Mouse (Mus musculus) limb, embryonic 14.5 days (tissue): ENCODE results near the gene Chp1. TPM values are rescaled to one million over a fixed set of nuclear protein-coding genes. Genes with fewer than 3 reads are reported as not detected.

Source experiments
- ATAC-seq: fragments of 200-750 bp; cut with Nextera tagmentation; 2 replicates; pipeline ENCODE4 v1.8.0; 2017; ENCODE audit warnings: low read depth, moderate number of reproducible peaks, moderate TSS enrichment; ENCODE audit not compliant: low FRiP score
- DNase-seq: peaks from one replicate; pipeline ENCODE4 v3.0.0-alpha.2; 2015; ENCODE audit warnings: low spot score
- H3K27ac ChIP-seq: fragments of 300-500 bp; sonication (generic); replicated peaks from 2 replicates; pipeline ENCODE4 v1.5.1; 2014; ENCODE audit warnings: low read depth, mild to moderate bottlenecking, low read length, moderate library complexity, mixed read lengths
- H3K27me3 ChIP-seq: fragments of 300-500 bp; sonication (generic); 2 replicates; pipeline ENCODE4 v1.6.1; 2014; ENCODE audit warnings: low read length, mixed read lengths; ENCODE audit not compliant: control insufficient read depth, insufficient read depth
- H3K36me3 ChIP-seq: fragments of 300-500 bp; sonication (generic); 2 replicates; pipeline ENCODE4 v1.6.1; 2014; ENCODE audit warnings: mild to moderate bottlenecking, low read length, moderate library complexity, mixed read lengths; ENCODE audit not compliant: control insufficient read depth, insufficient read depth
- H3K4me1 ChIP-seq: fragments of 300-500 bp; sonication (generic); 2 replicates; pipeline ENCODE4 v1.6.1; 2014; ENCODE audit warnings: antibody characterized with exemption, low read length, mixed read lengths; ENCODE audit not compliant: control insufficient read depth, insufficient read depth
- H3K4me2 ChIP-seq: fragments of 300-500 bp; sonication (generic); replicated peaks from 2 replicates; pipeline ENCODE4 v1.6.1; 2014; ENCODE audit warnings: low read depth, mild to moderate bottlenecking, low read length, moderate library complexity; ENCODE audit not compliant: severe bottlenecking
- H3K4me3 ChIP-seq: fragments of 300-500 bp; sonication (generic); replicated peaks from 2 replicates; pipeline ENCODE4 v1.5.1; 2014; ENCODE audit warnings: low read length
- H3K9ac ChIP-seq: fragments of 300-500 bp; sonication (generic); 2 replicates; pipeline ENCODE4 v1.6.1; 2014; ENCODE audit warnings: mild to moderate bottlenecking, low read depth, low read length, moderate library complexity; ENCODE audit not compliant: severe bottlenecking
- H3K9me3 ChIP-seq: fragments of 300-500 bp; sonication (generic); 2 replicates; pipeline ENCODE4 v1.6.1; 2016; ENCODE audit warnings: low read length; ENCODE audit not compliant: control insufficient read depth
- POLR2A ChIP-seq: fragments of 200-500 bp; IDR thresholded peaks from 2 replicates; pipeline ENCODE4 v1.8.0; 2012; ENCODE audit warnings: inconsistent platforms, mild to moderate bottlenecking, moderate library complexity, borderline replicate concordance; ENCODE audit not compliant: insufficient read depth, insufficient read length; ENCODE audit errors: extremely low read depth
- WGBS: fragments of 180-500 bp; shearing (Covaris S2); extraction: QIAGEN DNeasy Blood & Tissue Kit; methylation state at CpG from one replicate; pipeline ENCODE4 v1.1.7; 2014; 5-methylcytosine and 5-hydroxymethylcytosine counted together
- polyA plus RNA-seq, 2 experiments: library from polyadenylated mRNA; depleted of rRNA in 1 of 2; stranded (reverse) in 1 of 2; unstranded in 1 of 2; fragments of >200 nt; fragmentation: Nextera tagmentation in 1 of 2; extraction: Ambion mirVana in 1 of 2; gene quantifications; 2 replicates each; pipeline versions ENCODE4 v1.2.1 to v1.2.3; 2012 to 2014

Chp1 gene
- polyA plus RNA-seq, 2 experiments = 53.8 to 55.6 TPM

GRCm38 (mm10) chr2:119548371-119548660 lies 819 bp downstream of the Chp1 start:
- Histone ChIP-seq H3K27me3 (no peaks in the 10 kb centered on the region), H3K4me1 (peaks cover 9% of the 10 kb centered on the region), H3K4me2 (peak overlapping the region; percentile 58), H3K9me3 (no peaks in the 10 kb centered on the region), H3K36me3 (no peaks in the 10 kb centered on the region), H3K9ac (peak overlapping the region; percentile 69), H3K27ac (no peak overlapping the region), H3K4me3 (peak overlapping the region; percentile 65)
- WGBS = 8% methylated on average over 3 of the region's 3 CpGs
- ATAC-seq (no peak), DNase-seq (no peak)
- TF ChIP-seq POLR2A = no peak

GRCm38 (mm10) chr2:119548691-119549090 lies 1.2 kb downstream of the Chp1 start:
- WGBS = 65% methylated on average over 5 of the region's 5 CpGs
- Histone ChIP-seq H3K9ac (peak overlapping the region; percentile 69; the same call in 1 of the 2 replicates), H3K27ac (no peak overlapping the region), H3K36me3 (no peaks in the 10 kb centered on the region), H3K27me3 (no peaks in the 10 kb centered on the region), H3K4me2 (peak overlapping the region; percentile 58), H3K9me3 (no peaks in the 10 kb centered on the region), H3K4me1 (peaks cover 9% of the 10 kb centered on the region), H3K4me3 (peak overlapping the region; percentile 65)
- ATAC-seq = no peak
- no peak for TF ChIP-seq POLR2A
- DNase-seq = no peak

GRCm38 (mm10) chr2:119549678-119550077 lies 2.2 kb downstream of the Chp1 start:
- WGBS = 84% methylated on average over 2 of the region's 2 CpGs
- Histone ChIP-seq H3K4me3 (no peak overlapping the region), H3K9ac (no peak overlapping the region), H3K9me3 (no peaks in the 10 kb centered on the region), H3K36me3 (no peaks in the 10 kb centered on the region), H3K4me2 (no peak overlapping the region), H3K27ac (no peak overlapping the region), H3K27me3 (no peaks in the 10 kb centered on the region), H3K4me1 (peaks cover 9% of the 10 kb centered on the region)
- no peak for DNase-seq
- no peak for ATAC-seq
- TF ChIP-seq POLR2A = no peak

- Histone ChIP-seq H3K27ac (no peak overlapping the region), H3K27me3 (no peaks in the 10 kb centered on the region), H3K4me3 (no peak overlapping the region), H3K9ac (no peak overlapping the region), H3K4me2 (no peak overlapping the region), H3K4me1 (no peaks in the 10 kb centered on the region), H3K36me3 (peaks cover 4% of the 10 kb centered on the region; the same call in 1 of the 2 replicates), H3K9me3 (no peaks in the 10 kb centered on the region)
- DNase-seq (no peak), ATAC-seq (no peak)
- TF ChIP-seq POLR2A = no peak
- 84% methylated on average over 3 of the region's 3 CpGs for WGBS
Measured at GRCm38 (mm10) chr2:119558039-119558438, 10.5 kb downstream of the Chp1 start.

GRCm38 (mm10) chr2:119558737-119559340 lies 11.3 kb downstream of the Chp1 start:
- no peak overlapping the region for H3K4me3 ChIP-seq
- H3K9me3 ChIP-seq = no peaks in the 10 kb centered on the region
- WGBS = 68% methylated on average over 7 of the region's 7 CpGs
- TF ChIP-seq POLR2A = no peak
- no peak overlapping the region for H3K4me2 ChIP-seq
- DNase-seq = no peak
- H3K4me1 ChIP-seq = no peaks in the 10 kb centered on the region
- H3K9ac ChIP-seq = no peak overlapping the region
- peaks cover 9% of the 10 kb centered on the region; the same call in 1 of the 2 replicates for H3K36me3 ChIP-seq
- H3K27ac ChIP-seq = no peak overlapping the region
- H3K27me3 ChIP-seq = no peaks in the 10 kb centered on the region
- no peak for ATAC-seq

- DNase-seq = no peak
- H3K9ac ChIP-seq = no peak overlapping the region
Measured at GRCm38 (mm10) chr2:119561794-119562193, 14.3 kb downstream of the Chp1 start.

More at GRCm38 (mm10) chr2:119561794-119562193, 14.3 kb downstream of the Chp1 start:
- H3K36me3 ChIP-seq = peaks cover 12% of the 10 kb centered on the region
- no peak for ATAC-seq
- no peaks in the 10 kb centered on the region for H3K27me3 ChIP-seq
- no peak overlapping the region for H3K4me3 ChIP-seq
- no peak for TF ChIP-seq POLR2A
- no peaks in the 10 kb centered on the region for H3K9me3 ChIP-seq
- 84% methylated on average over 3 of the region's 3 CpGs for WGBS
- no peak overlapping the region for H3K27ac ChIP-seq
- H3K4me2 ChIP-seq = no peak overlapping the region
- no peaks in the 10 kb centered on the region for H3K4me1 ChIP-seq
